In genomic region chr17:34264452-34265351, GRCm38 (mm10) we compare ENCODE assay signal across 8 mouse cellular contexts. TPM values are rescaled to one million over a fixed set of nuclear protein-coding genes. Genes with fewer than 3 reads are reported as not detected.
DNase-seq lines count a peak whose midpoint lies in the region; ATAC-seq and TF ChIP-seq lines count a peak whose summit lies in the region.

No protein-coding gene starts in this region.

- dilution Hi-C loops in CH12.LX (cut with MboI; ENCODE audit: extremely low pct_ligation_motif_present, extremely low pct_unique_long_range_greater_than_20kb, low sequenced_read_pairs), result no loop called here

- in situ Hi-C loops in CH12.LX (cut with MboI; ENCODE audit: low pct_ligation_motif_present, low pct_unique_long_range_greater_than_20kb, low sequenced_read_pairs), result no loop called here

- peaks cover 21 to 39% of the 10 kb centered on the region in 2 experiments for H3K36me3 ChIP-seq in CH12.LX (replicated peaks in 1 of 2; ENCODE audit: control insufficient read depth in 1 of 2, insufficient read depth in 1 of 2, low read length in 1 of 2)
- no peaks in the 10 kb centered on the region for H3K36me3 ChIP-seq in forebrain, embryonic 11.5 days (ENCODE audit: control insufficient read depth, insufficient read depth, low read length)
- no peaks in the 10 kb centered on the region for H3K36me3 ChIP-seq in midbrain, embryonic 16.5 days (ENCODE audit: control insufficient read depth, insufficient read depth, low read length)

- peaks cover 9% of the 10 kb centered on the region; the same call in 1 of the 2 replicates for H3K79me2 ChIP-seq in CH12.LX (replicated peaks; ENCODE audit: control insufficient read depth, extremely low read depth, insufficient read depth, poor library complexity, severe bottlenecking)

- TF ChIP-seq EP300 in CH12.LX (IDR thresholded peaks at IDR 0.05; ENCODE audit: low read length), result no peak

- ATAC-seq in forebrain, embryonic 11.5 days (replicated peaks; ENCODE audit: low FRiP score), result peak; percentile 42; the same call in 1 of the 2 replicates
- no peak for ATAC-seq in midbrain, embryonic 16.5 days

- peak overlapping the region; percentile 52 for H3K4me2 ChIP-seq in CH12.LX (ENCODE audit: insufficient read depth, low read depth, poor library complexity, severe bottlenecking)
- peak overlapping the region; percentile 97 for H3K4me2 ChIP-seq in forebrain, embryonic 11.5 days (ENCODE audit: low read depth, low read length, severe bottlenecking)
- H3K4me2 ChIP-seq in midbrain, embryonic 16.5 days (ENCODE audit: low read length), result peak overlapping the region; percentile 91

- H3K4me1 ChIP-seq in CH12.LX (ENCODE audit: control insufficient read depth in 1 of 2, insufficient read depth in 2 of 2), result peaks cover 6 to 45% of the 10 kb centered on the region in 2 experiments
- peaks cover 6% of the 10 kb centered on the region; the same call in 1 of the 2 replicates for H3K4me1 ChIP-seq in forebrain, embryonic 11.5 days (replicated peaks; ENCODE audit: control insufficient read depth, insufficient read depth, low read length)
- peaks cover 10% of the 10 kb centered on the region for H3K4me1 ChIP-seq in midbrain, embryonic 16.5 days (ENCODE audit: control insufficient read depth, insufficient read depth, low read length)

- peak overlapping the region; percentile 98 for H3K9ac ChIP-seq in CH12.LX (ENCODE audit: insufficient read depth, low read depth)
- H3K9ac ChIP-seq in forebrain, embryonic 11.5 days (ENCODE audit: low read length), result peak overlapping the region; percentile 61
- H3K9ac ChIP-seq in midbrain, embryonic 16.5 days (ENCODE audit: low read depth, low read length), result peak overlapping the region; percentile 62

- no peak for TF ChIP-seq RAD21 in CH12.LX (IDR thresholded peaks at IDR 0.05; ENCODE audit: low read depth, low read length)

- H3K27ac ChIP-seq in CH12.LX (ENCODE audit: insufficient read depth, low read depth), result peak overlapping the region; percentile 82
- no peak overlapping the region for H3K27ac ChIP-seq in forebrain, embryonic 11.5 days (ENCODE audit: low read depth, low read length)
- no peak overlapping the region for H3K27ac ChIP-seq in midbrain, embryonic 16.5 days (ENCODE audit: low read length)

- DNase-seq in adrenal gland, postnatal 25 days, result peak; percentile 23
- DNase-seq in adrenal gland, adult 2 months, result no peak
- no peak for DNase-seq in CH12.LX (ENCODE audit: extremely low read depth)
- DNase-seq in forebrain, embryonic 11.5 days (ENCODE audit: low spot score), result peak; percentile 73
- DNase-seq in kidney, postnatal 14 days, result peak; percentile 15
- no peak for DNase-seq in frontal cortex, postnatal 10 days (ENCODE audit: low spot score in 2 of 2)
- no peak for DNase-seq in frontal cortex, adult 2 months (ENCODE audit: extremely low spot score in 1 of 2, low spot score in 1 of 2)

- WGBS in forebrain, embryonic 11.5 days, result under 1% methylated on average over 90 of the region's 93 CpGs
- under 1% methylated on average over 86 of the region's 93 CpGs for WGBS in midbrain, embryonic 16.5 days

- peak overlapping the region; percentile 78 to 96 (median 95) for H3K4me3 ChIP-seq in CH12.LX (replicated peaks in 1 of 3; ENCODE audit: low read depth in 2 of 3, low read length in 2 of 3, poor library complexity in 1 of 3)
- H3K4me3 ChIP-seq in forebrain, embryonic 11.5 days (ENCODE audit: low read depth, low read length), result peak overlapping the region; percentile 47
- peak overlapping the region; percentile 51 for H3K4me3 ChIP-seq in midbrain, embryonic 16.5 days (ENCODE audit: low read depth, low read length)

- H3K9me3 ChIP-seq in CH12.LX (replicated peaks; ENCODE audit: low read length), result no peaks in the 10 kb centered on the region
- no peaks in the 10 kb centered on the region for H3K9me3 ChIP-seq in forebrain, embryonic 11.5 days (ENCODE audit: control insufficient read depth, low read length)
- H3K9me3 ChIP-seq in midbrain, embryonic 16.5 days (replicated peaks; ENCODE audit: control insufficient read depth, low read length, poor library complexity, severe bottlenecking), result no peaks in the 10 kb centered on the region

- no peak for TF ChIP-seq POLR2A in CH12.LX (IDR thresholded peaks at IDR 0.05; ENCODE audit: low read depth, low read length)

- TF ChIP-seq CTCF in CH12.LX (conservative IDR thresholded peaks at IDR 0.05 in 1 of 2, IDR thresholded peaks at IDR 0.05 in 1 of 2; ENCODE audit: low read depth in 2 of 2, low read length in 2 of 2), result no peak

- no peaks in the 10 kb centered on the region for H3K27me3 ChIP-seq in CH12.LX (replicated peaks)
- peaks cover 13% of the 10 kb centered on the region for H3K27me3 ChIP-seq in forebrain, embryonic 11.5 days (ENCODE audit: control insufficient read depth, insufficient read depth, low read length)
- H3K27me3 ChIP-seq in midbrain, embryonic 16.5 days (ENCODE audit: control insufficient read depth, insufficient read depth, low read depth, low read length), result peaks cover 14% of the 10 kb centered on the region

TF ChIP-seq in CH12.LX, 34 proteins besides CTCF, POLR2A, EP300 and RAD21:
- TF ChIP-seq ZMIZ1 (IDR thresholded peaks at IDR 0.05; ENCODE audit: low read depth, low read length) (no peak), NRF1 (IDR thresholded peaks at IDR 0.05; ENCODE audit: low read depth, low read length) (no peak), HCFC1 (IDR thresholded peaks at IDR 0.05; ENCODE audit: low read depth, low read length) (peak; percentile 15; the same call in 1 of the 2 replicates), UBTF (IDR thresholded peaks at IDR 0.05; ENCODE audit: low read depth, low read length) (0 out of 2 replicates have a peak, but pooled peaks have one; percentile 21), MEF2A (IDR thresholded peaks at IDR 0.05; ENCODE audit: borderline replicate concordance, low read depth, low read length) (no peak), CHD2 (IDR thresholded peaks at IDR 0.05; ENCODE audit: low read length) (peak; percentile 78; the same call in 1 of the 2 replicates), RCOR1 (conservative IDR thresholded peaks at IDR 0.05; ENCODE audit: low read depth, low read length) (no peak)

RNA-seq across cellular contexts. Expression of gene H2-Ab1, which starts 7.2 kb away (rescaled TPM):
- 15.5 and 17.0 TPM in 2 replicates for total RNA-seq in adrenal gland, postnatal 25 days (2021)
- total RNA-seq in adrenal gland, adult 2 months (2021), result 10 to 100 TPM; 78.4 to 97.1 TPM
- 364 and 513 TPM in 2 replicates for polyA plus RNA-seq in adrenal gland, adult 2 months (2012; rRNA removed)
- total RNA-seq in CH12.LX (2012; rRNA removed), result 114 and 158 TPM in 2 replicates
- total RNA-seq in CH12.LX (2014; rRNA removed), result 105 and 119 TPM in 2 replicates
- 634 and 699 TPM in 2 replicates for polyA plus RNA-seq in CH12.LX (2012; ENCODE audit: insufficient read length, low read depth)
- polyA plus RNA-seq in forebrain, embryonic 11.5 days (2014; fragmentation: Nextera tagmentation; extraction: Ambion mirVana), result 3.0 and 3.6 TPM in 2 replicates
- 1.1 TPM in 2 replicates for polyA plus RNA-seq in midbrain, embryonic 16.5 days (2015; fragmentation: Nextera tagmentation; extraction: Ambion mirVana)
- 4.7 and 5.2 TPM in 2 replicates for polyA plus RNA-seq in frontal cortex, adult 2 months (2012; rRNA removed)

RNA-seq across cellular contexts. Expression of gene H2-Aa, which starts 22.9 kb away (rescaled TPM):
- 14.2 and 19.2 TPM in 2 replicates for total RNA-seq in adrenal gland, postnatal 25 days (2021)
- 100 to 1,000 TPM in 1 of 2 experiments, 10 to 100 TPM in 1; 85.9 to 137 TPM for total RNA-seq in adrenal gland, adult 2 months (2021)
- polyA plus RNA-seq in adrenal gland, adult 2 months (2012; rRNA removed), result 134 and 150 TPM in 2 replicates
- total RNA-seq in CH12.LX (2012; rRNA removed), result 385 and 450 TPM in 2 replicates
- total RNA-seq in CH12.LX (2014; rRNA removed), result 481 and 488 TPM in 2 replicates
- 930 and 958 TPM in 2 replicates for polyA plus RNA-seq in CH12.LX (2012; ENCODE audit: insufficient read length, low read depth)
- not detected in 2 replicates for polyA plus RNA-seq in forebrain, embryonic 11.5 days (2014; fragmentation: Nextera tagmentation; extraction: Ambion mirVana)
- polyA plus RNA-seq in midbrain, embryonic 16.5 days (2015; fragmentation: Nextera tagmentation; extraction: Ambion mirVana), result 0.44 TPM in 1 of 2 replicates, not detected in the other
- 3.4 and 3.8 TPM in 2 replicates for polyA plus RNA-seq in frontal cortex, adult 2 months (2012; rRNA removed)

RNA-seq across cellular contexts. Expression of gene H2-Ob, which starts 26.0 kb away (rescaled TPM):
- 0.43 TPM in 1 of 2 replicates, not detected in the other for total RNA-seq in adrenal gland, postnatal 25 days (2021)
- total RNA-seq in adrenal gland, adult 2 months (2021), result 1 to 10 TPM in 1 of 2 experiments, under 1 TPM in 1; 0.49 to 1.3 TPM
- 0.91 TPM in 2 replicates for polyA plus RNA-seq in adrenal gland, adult 2 months (2012; rRNA removed)
- 8.4 and 13.7 TPM in 2 replicates for total RNA-seq in CH12.LX (2012; rRNA removed)
- total RNA-seq in CH12.LX (2014; rRNA removed), result 31.9 and 39.7 TPM in 2 replicates
- polyA plus RNA-seq in CH12.LX (2012; ENCODE audit: insufficient read length, low read depth), result 19.9 and 27.2 TPM in 2 replicates
- not detected in 2 replicates for polyA plus RNA-seq in forebrain, embryonic 11.5 days (2014; fragmentation: Nextera tagmentation; extraction: Ambion mirVana)
- polyA plus RNA-seq in midbrain, embryonic 16.5 days (2015; fragmentation: Nextera tagmentation; extraction: Ambion mirVana), result 0.40 TPM in 1 of 2 replicates, not detected in the other
- 0.78 and 1.1 TPM in 2 replicates for polyA plus RNA-seq in frontal cortex, adult 2 months (2012; rRNA removed)

RNA-seq across cellular contexts. Expression of gene H2-Eb1, which starts 41.0 kb away (rescaled TPM):
- total RNA-seq in adrenal gland, postnatal 25 days (2021), result 14.0 and 18.1 TPM in 2 replicates
- total RNA-seq in adrenal gland, adult 2 months (2021), result 100 to 1,000 TPM in 1 of 2 experiments, 10 to 100 TPM in 1; 67.3 to 144 TPM
- 59.2 and 66.0 TPM in 2 replicates for polyA plus RNA-seq in adrenal gland, adult 2 months (2012; rRNA removed)
- total RNA-seq in CH12.LX (2012; rRNA removed), result 574 and 629 TPM in 2 replicates
- 511 and 534 TPM in 2 replicates for total RNA-seq in CH12.LX (2014; rRNA removed)
- 898 and 899 TPM in 2 replicates for polyA plus RNA-seq in CH12.LX (2012; ENCODE audit: insufficient read length, low read depth)
- polyA plus RNA-seq in forebrain, embryonic 11.5 days (2014; fragmentation: Nextera tagmentation; extraction: Ambion mirVana), result 0.92 and 0.99 TPM in 2 replicates
- 1.9 and 2.8 TPM in 2 replicates for polyA plus RNA-seq in midbrain, embryonic 16.5 days (2015; fragmentation: Nextera tagmentation; extraction: Ambion mirVana)
- 3.2 and 5.1 TPM in 2 replicates for polyA plus RNA-seq in frontal cortex, adult 2 months (2012; rRNA removed)

Comparison
In these comparisons a context has a peak if more than half of its experiments do, and no peak if none do; other contexts are left out.
1. DNase-seq: peak in adrenal gland, postnatal 25 days (single experiment), forebrain, embryonic 11.5 days (single experiment) and kidney, postnatal 14 days (single experiment); none in adrenal gland, adult 2 months (single experiment), CH12.LX (single experiment), frontal cortex, postnatal 10 days (0 of 2) and frontal cortex, adult 2 months (0 of 2).
2. RNA of gene H2-Ab1, which starts 7.2 kb away (polyA plus RNA-seq): 634 to 699 TPM in CH12.LX and 364 to 513 TPM in adrenal gland, adult 2 months; 4.7 to 5.2 TPM in frontal cortex, adult 2 months, 3.0 to 3.6 TPM in forebrain, embryonic 11.5 days and 1.1 TPM in midbrain, embryonic 16.5 days; every median in the first group is over 10 times any median in the second.
3. RNA of gene H2-Aa, which starts 22.9 kb away (polyA plus RNA-seq): 930 to 958 TPM in CH12.LX and 134 to 150 TPM in adrenal gland, adult 2 months; 3.4 to 3.8 TPM in frontal cortex, adult 2 months, 0.44 TPM in midbrain, embryonic 16.5 days and not detected in forebrain, embryonic 11.5 days; every median in the first group is over 10 times any median in the second.
4. RNA of gene H2-Ob, which starts 26.0 kb away (polyA plus RNA-seq): 19.9 to 27.2 TPM in CH12.LX; 0.91 TPM in adrenal gland, adult 2 months, 0.78 to 1.1 TPM in frontal cortex, adult 2 months, 0.40 TPM in midbrain, embryonic 16.5 days and not detected in forebrain, embryonic 11.5 days; every median in the first group is over 10 times any median in the second.
5. Peak in every context shown above with its lines, with median percentiles within 50 percentile points of each other: H3K4me2 ChIP-seq, H3K4me3 ChIP-seq and H3K9ac ChIP-seq.